Mouse (Mus musculus) heart, adult 2 months (tissue): Measurements from ENCODE around the gene Rpl10a. TPM values are rescaled to one million over a fixed set of nuclear protein-coding genes. Genes with fewer than 3 reads are reported as not detected.

Experiments used
- DNase-seq, 2 experiments: peaks; one replicate each; pipeline ENCODE4 v3.0.0; 2021
- H3K27ac ChIP-seq: fragments of 200-600 bp; 2 replicates; pipeline ENCODE4 v1.8.1; 2022
- H3K27me3 ChIP-seq: fragments of 200-500 bp; 2 replicates; pipeline ENCODE4 v1.6.1; 2012; ENCODE audit warnings: mild to moderate bottlenecking, low read length, inconsistent platforms, mixed read lengths; ENCODE audit not compliant: control insufficient read depth, insufficient read depth
- H3K36me3 ChIP-seq: fragments of 200-500 bp; 2 replicates; pipeline ENCODE4 v1.6.1; 2012; ENCODE audit warnings: low read length, inconsistent platforms; ENCODE audit not compliant: control insufficient read depth, insufficient read depth
- H3K4me1 ChIP-seq: fragments of 200-500 bp; 2 replicates; pipeline ENCODE4 v1.6.1; 2011; ENCODE audit warnings: low read length; ENCODE audit not compliant: control insufficient read depth, insufficient read depth
- H3K4me3 ChIP-seq: fragments of 200-600 bp; 2 replicates; pipeline ENCODE4 v1.8.1; 2022
- H3K79me2 ChIP-seq: fragments of 200-500 bp; replicated peaks from 2 replicates; pipeline ENCODE4 v1.6.1; 2012; ENCODE audit warnings: mild to moderate bottlenecking, inconsistent platforms, low read length, moderate library complexity, mixed read lengths; ENCODE audit not compliant: control insufficient read depth, insufficient read depth
- H3K9ac ChIP-seq: fragments of 200-500 bp; 2 replicates; pipeline ENCODE4 v1.6.1; 2012; ENCODE audit warnings: low read depth, mild to moderate bottlenecking, control low read depth, inconsistent platforms, low read length, mixed read lengths
- CTCF ChIP-seq: fragments of 200-600 bp; IDR thresholded peaks from 2 replicates; pipeline ENCODE4 v1.8.1; 2022; ENCODE audit warnings: antibody characterized with exemption, mild to moderate bottlenecking, moderate library complexity
- EP300 ChIP-seq: fragments of 200-500 bp; IDR thresholded peaks from 2 replicates; pipeline ENCODE4 v1.6.1; 2011; ENCODE audit warnings: low read depth, low read length, control low read depth; ENCODE audit not compliant: insufficient read depth
- POLR2A ChIP-seq: fragments of 200-500 bp; IDR thresholded peaks from 2 replicates; pipeline ENCODE4 v1.6.1; 2011; ENCODE audit warnings: mild to moderate bottlenecking, low read depth, low read length, control low read depth; ENCODE audit not compliant: insufficient read depth
- WGBS: fragments of 180-500 bp; shearing (Covaris S2); methylation state at CpG from one replicate; pipeline ENCODE4 v1.1.7; 2018; 5-methylcytosine and 5-hydroxymethylcytosine counted together
- intact Hi-C: fragments of 180-260 bp; cut with DNase I; formaldehyde crosslinking; loops from one replicate; pipeline ENCODE4 v1.15.1; 2025
- polyA plus RNA-seq: library from polyadenylated mRNA; depleted of rRNA; stranded (reverse); fragments of >200 nt; gene quantifications from 2 replicates; pipeline ENCODE4 v1.2.3, GENCODE M21; 2012; rRNA removed
- total RNA-seq, 2 experiments: library from RNA; stranded (reverse); gene quantifications; 2 replicates each; pipeline ENCODE4 v1.2.3; 2021

The Rpl10a gene
- total and polyA plus RNA-seq, 3 experiments = 360 to 1,197 (median 417) TPM

DNA sequence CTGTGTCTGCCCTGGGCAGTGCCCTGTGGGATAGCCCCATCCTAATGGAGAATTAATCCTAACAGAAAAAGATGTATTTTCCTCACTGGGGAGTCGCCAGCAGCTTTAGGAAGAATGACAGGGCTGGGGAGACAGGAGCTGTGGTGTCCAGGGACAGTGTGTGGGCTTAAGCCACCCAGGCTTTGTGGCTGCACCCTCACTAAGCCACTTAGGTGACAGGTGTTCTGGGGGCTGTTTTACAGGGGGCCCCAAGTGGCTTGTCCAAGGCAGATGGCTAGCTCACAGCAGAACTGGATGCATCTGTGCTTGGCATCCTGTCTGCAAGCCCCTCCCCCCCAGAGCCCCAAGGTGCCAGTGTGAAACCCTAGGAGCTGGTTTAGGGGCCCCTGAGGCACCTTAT is 43.7 kb downstream of the Rpl10a start:
- intact Hi-C loops = no loop called here
- Histone ChIP-seq H3K27ac (no peak overlapping the region), H3K4me3 (no peak overlapping the region), H3K4me1 (peaks cover 4% of the 10 kb centered on the region), H3K36me3 (no peaks in the 10 kb centered on the region), H3K79me2 (no peaks in the 10 kb centered on the region), H3K9ac (no peak overlapping the region), H3K27me3 (peaks cover 5% of the 10 kb centered on the region; the same call in 1 of the 2 replicates)
- WGBS = 83% methylated on average over 1 of the region's 1 CpGs
- TF ChIP-seq POLR2A (no peak), EP300 (no peak), CTCF (no peak)
- no peak for DNase-seq

DNA sequence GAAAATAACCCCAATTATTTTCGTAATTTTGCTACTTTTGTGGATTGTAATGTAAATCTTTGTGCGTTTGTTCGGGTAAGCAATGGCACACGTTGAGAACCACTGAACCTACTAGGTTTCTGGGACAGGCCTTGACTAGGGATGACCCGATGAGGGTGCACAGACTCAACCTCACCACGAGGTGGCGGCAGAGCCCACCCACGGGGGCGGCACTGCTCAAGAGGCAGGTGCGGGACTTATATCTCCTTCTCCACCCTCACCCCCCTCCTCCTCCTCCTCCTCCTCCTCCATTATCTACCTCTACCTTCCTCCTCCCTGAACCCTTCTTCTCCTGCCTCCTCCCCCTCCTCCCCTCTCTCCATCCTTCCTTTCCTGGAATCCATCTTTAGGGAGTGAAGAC is 45.5 kb downstream of the Rpl10a start:
- Histone ChIP-seq H3K4me1 (peaks cover 2% of the 10 kb centered on the region; the same call in 1 of the 2 replicates), H3K27me3 (peaks cover 5% of the 10 kb centered on the region; the same call in 1 of the 2 replicates), H3K36me3 (no peaks in the 10 kb centered on the region), H3K9ac (no peak overlapping the region), H3K27ac (no peak overlapping the region), H3K79me2 (no peaks in the 10 kb centered on the region), H3K4me3 (no peak overlapping the region)
- WGBS = 27% methylated on average over 10 of the region's 10 CpGs
- DNase-seq = peak in 1 of 2 experiments; percentile 55
- intact Hi-C loops = no loop called here
- TF ChIP-seq CTCF (peak; percentile 74), EP300 (no peak), POLR2A (no peak)

DNA sequence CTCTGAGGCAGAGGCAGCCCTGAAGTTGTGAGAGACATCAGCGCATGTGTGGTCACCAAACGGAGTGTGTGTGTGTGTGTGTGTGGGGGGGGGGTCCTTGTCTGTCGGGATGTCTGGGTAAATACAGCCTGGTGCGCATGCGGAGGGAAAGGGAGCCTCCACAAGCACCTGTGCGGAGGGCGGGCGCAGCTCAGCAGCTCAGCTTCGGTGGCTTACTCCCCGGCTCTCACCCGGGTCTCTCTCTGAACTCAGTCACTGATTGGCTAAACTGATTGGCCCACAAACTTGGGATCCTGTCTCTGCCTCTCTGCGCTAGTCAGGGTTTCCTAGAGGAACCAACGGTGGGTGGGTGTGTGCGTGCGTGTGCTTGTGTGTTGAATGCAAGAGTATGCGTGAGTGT is 46.2 kb downstream of the Rpl10a start:
- no peak overlapping the region for H3K9ac ChIP-seq

DNA sequence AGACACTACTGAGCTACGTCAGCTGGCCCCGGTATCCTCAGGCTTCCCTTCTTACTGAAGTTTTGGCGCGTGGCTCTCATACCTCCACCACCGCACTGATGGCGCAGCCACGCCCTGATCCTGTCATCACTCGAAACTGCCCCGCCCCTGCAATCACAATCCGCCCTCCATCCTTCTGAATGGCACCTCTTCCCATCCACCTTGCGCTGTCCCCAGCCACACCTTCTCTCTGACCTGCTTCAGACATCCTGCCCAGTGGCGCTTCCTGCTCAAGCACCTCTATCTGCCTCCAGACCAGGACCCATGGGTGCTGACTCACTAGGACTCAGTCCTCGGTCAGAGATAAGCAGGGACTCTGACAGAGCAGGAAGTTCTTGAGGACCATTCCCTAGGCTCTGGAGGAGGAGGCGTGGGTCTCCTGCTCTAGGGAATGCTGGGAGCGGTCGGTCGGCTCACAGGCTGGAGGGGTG is 47.4 kb downstream of the Rpl10a start:
- H3K27me3 ChIP-seq = peaks cover 6% of the 10 kb centered on the region; the same call in 1 of the 2 replicates
- H3K9ac ChIP-seq = no peak overlapping the region
- no peak overlapping the region for H3K4me3 ChIP-seq
- H3K4me1 ChIP-seq = peaks cover 2% of the 10 kb centered on the region; the same call in 1 of the 2 replicates
- intact Hi-C loops = no loop called here
- H3K79me2 ChIP-seq = no peaks in the 10 kb centered on the region
- 7% methylated on average over 17 of the region's 17 CpGs for WGBS
- no peak for TF ChIP-seq CTCF
- TF ChIP-seq EP300 = no peak
- TF ChIP-seq POLR2A = no peak
- no peak for DNase-seq
- H3K36me3 ChIP-seq = no peaks in the 10 kb centered on the region
- H3K27ac ChIP-seq = no peak overlapping the region

More for the DNA sequence above, 46.2 kb downstream of the Rpl10a start:
- Histone ChIP-seq H3K27me3 (peaks cover 5% of the 10 kb centered on the region; the same call in 1 of the 2 replicates), H3K4me1 (peaks cover 2% of the 10 kb centered on the region; the same call in 1 of the 2 replicates), H3K79me2 (no peaks in the 10 kb centered on the region), H3K27ac (no peak overlapping the region), H3K36me3 (no peaks in the 10 kb centered on the region), H3K4me3 (no peak overlapping the region)
- intact Hi-C loops = no loop called here
- no peak for DNase-seq
- TF ChIP-seq POLR2A = no peak
- no peak for TF ChIP-seq EP300
- TF ChIP-seq CTCF = no peak
- 38% methylated on average over 16 of the region's 16 CpGs for WGBS

DNA sequence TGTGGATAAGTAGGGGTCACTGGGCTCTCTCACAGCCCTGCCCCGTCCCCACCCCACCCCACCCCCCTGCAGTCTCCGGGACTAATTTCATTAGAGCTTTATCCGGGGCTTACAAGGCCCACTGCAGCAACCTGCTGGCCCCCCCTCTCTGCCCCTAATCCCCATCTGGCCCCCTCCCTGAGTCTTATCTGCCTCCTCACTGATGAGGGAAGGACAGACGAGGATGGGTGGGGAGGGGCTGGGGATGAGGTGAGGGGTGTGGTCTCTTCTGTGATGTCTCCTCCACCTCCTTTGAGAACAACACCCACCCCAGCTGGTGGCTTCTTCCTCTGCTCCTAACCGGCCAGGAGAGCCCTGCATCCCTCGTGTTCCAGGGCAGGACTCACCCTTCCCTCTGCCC is 52.0 kb downstream of the Rpl10a start:
- TF ChIP-seq CTCF = no peak
- TF ChIP-seq EP300 = no peak
- TF ChIP-seq POLR2A = no peak
- 13% methylated on average over 6 of the region's 6 CpGs for WGBS
- H3K4me3 ChIP-seq = no peak overlapping the region
- no peak for DNase-seq
- H3K36me3 ChIP-seq = no peaks in the 10 kb centered on the region
- peaks cover 6% of the 10 kb centered on the region; the same call in 1 of the 2 replicates for H3K27me3 ChIP-seq
- intact Hi-C loops = no loop called here
- no peak overlapping the region for H3K27ac ChIP-seq
- H3K4me1 ChIP-seq = peaks cover 2% of the 10 kb centered on the region; the same call in 1 of the 2 replicates
- no peaks in the 10 kb centered on the region for H3K79me2 ChIP-seq
- H3K9ac ChIP-seq = no peak overlapping the region

Other genes with a start within 250 kb of the Rpl10a start
- not detected for gene Tcp11, start 247.8 kb upstream of the Rpl10a start, total RNA-seq
- 1.4 and 1.8 TPM in 2 replicates for gene Tcp11, start 247.8 kb upstream of the Rpl10a start, polyA plus RNA-seq
- gene Scube3, start 186.3 kb upstream of the Rpl10a start, total RNA-seq = 1 to 10 TPM in 1 of 2 experiments, under 1 TPM in 1; 0.99 to 1.0 TPM
- 1.3 and 1.6 TPM in 2 replicates for gene Scube3, start 186.3 kb upstream of the Rpl10a start, polyA plus RNA-seq
- 10 to 100 TPM; 12.4 to 12.5 TPM for gene Zfp523, start 151.3 kb upstream of the Rpl10a start, total RNA-seq
- 22.9 and 30.8 TPM in 2 replicates for gene Zfp523, start 151.3 kb upstream of the Rpl10a start, polyA plus RNA-seq
- gene Def6, start 120.7 kb upstream of the Rpl10a start, total RNA-seq = 1 to 10 TPM; 2.9 to 4.5 TPM
- 3.4 and 4.0 TPM in 2 replicates for gene Def6, start 120.7 kb upstream of the Rpl10a start, polyA plus RNA-seq
- 10 to 100 TPM; 31.5 to 35.9 TPM for gene Ppard, start 95.8 kb upstream of the Rpl10a start, total RNA-seq
- gene Ppard, start 95.8 kb upstream of the Rpl10a start, polyA plus RNA-seq = 31.2 and 33.0 TPM in 2 replicates
- 10 to 100 TPM; 11.2 to 12.0 TPM for gene Fance, start 15.0 kb upstream of the Rpl10a start, total RNA-seq
- 7.4 and 11.8 TPM in 2 replicates for gene Fance, start 15.0 kb upstream of the Rpl10a start, polyA plus RNA-seq
- gene Tead3, start 22.3 kb downstream of the Rpl10a start, total RNA-seq = 10 to 100 TPM; 12.7 to 13.7 TPM
- gene Tead3, start 22.3 kb downstream of the Rpl10a start, polyA plus RNA-seq = 20.2 and 21.2 TPM in 2 replicates
- gene Tulp1, start 36.8 kb downstream of the Rpl10a start, total RNA-seq = not detected
- 0.38 TPM in 1 of 2 replicates, not detected in the other for gene Tulp1, start 36.8 kb downstream of the Rpl10a start, polyA plus RNA-seq
- gene Fkbp5, start 189.1 kb downstream of the Rpl10a start, total RNA-seq = 10 to 100 TPM; 63.3 to 70.2 TPM
- 7.8 and 8.5 TPM in 2 replicates for gene Fkbp5, start 189.1 kb downstream of the Rpl10a start, polyA plus RNA-seq
- gene Armc12, start 202.3 kb downstream of the Rpl10a start, total RNA-seq = not detected
- 0.33 and 0.47 TPM in 2 replicates for gene Armc12, start 202.3 kb downstream of the Rpl10a start, polyA plus RNA-seq
- not detected for gene Clpsl2, start 220.9 kb downstream of the Rpl10a start, total RNA-seq
- not detected in 2 replicates for gene Clpsl2, start 220.9 kb downstream of the Rpl10a start, polyA plus RNA-seq
- gene Clps, start 232.3 kb downstream of the Rpl10a start, total RNA-seq = not detected
- 0.90 and 2.0 TPM in 2 replicates for gene Clps, start 232.3 kb downstream of the Rpl10a start, polyA plus RNA-seq
- not detected for gene Lhfpl5, start 247.2 kb downstream of the Rpl10a start, total RNA-seq
- gene Lhfpl5, start 247.2 kb downstream of the Rpl10a start, polyA plus RNA-seq = 0.18 and 0.20 TPM in 2 replicates